Mouse (Mus musculus): ENCODE results near the gene Sh3gl3.

The Sh3gl3 gene

GRCm38 (mm10) chr7:82173540-82173939 lies at the start of gene Sh3gl3:
TSS of gene Sh3gl3 (plus strand) at chr7:82173840.
- WGBS, result 84% methylated on average over 3 of the region's 3 CpGs

DNA sequence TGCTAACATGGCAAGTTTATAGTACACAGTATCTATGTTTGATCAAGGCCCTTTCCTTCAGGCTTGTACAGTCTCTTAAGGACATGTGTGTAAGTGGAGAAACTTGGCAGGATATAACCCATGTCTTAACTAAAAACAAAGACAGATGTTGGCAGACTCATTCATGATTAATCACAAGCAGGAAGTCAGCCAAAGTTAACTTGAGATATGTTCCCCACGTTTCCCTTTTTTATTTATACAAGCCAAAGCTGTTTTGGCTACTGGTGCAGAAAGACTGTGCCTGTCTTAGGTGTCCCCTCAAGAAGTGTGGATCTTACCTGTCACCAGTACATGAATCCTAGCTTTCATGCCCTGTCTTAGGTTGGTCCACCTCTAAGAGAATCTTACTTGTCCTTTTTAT lies 35.4 kb upstream of the Sh3gl3 start:
- WGBS, result 25% methylated on average over 1 of the region's 1 CpGs

DNA sequence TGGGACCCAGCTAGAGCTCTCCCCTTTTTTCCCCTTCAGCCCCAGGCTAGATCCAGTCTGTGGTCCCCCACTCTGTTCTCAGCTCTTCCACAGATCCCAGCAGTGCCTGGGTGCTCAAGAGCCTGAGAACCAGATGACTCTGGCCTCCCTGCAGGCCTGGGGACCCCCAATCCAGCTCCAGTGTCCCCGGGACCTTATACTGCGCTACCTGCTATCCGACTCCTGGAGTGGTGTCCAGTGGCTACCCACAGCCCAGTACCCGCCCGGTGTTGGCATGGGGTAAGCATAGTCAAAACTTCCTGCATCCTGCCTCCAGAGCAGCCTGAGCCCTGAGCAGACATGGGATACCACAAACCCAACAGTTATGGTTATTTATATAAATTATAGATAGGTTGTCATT lies 26.5 kb upstream of the Sh3gl3 start:
- WGBS, result 94% methylated on average over 5 of the region's 5 CpGs

GRCm38 (mm10) chr7:82164681-82165080 lies 9.0 kb upstream of the Sh3gl3 start:
- WGBS, result 93% methylated on average over 14 of the region's 14 CpGs

DNA sequence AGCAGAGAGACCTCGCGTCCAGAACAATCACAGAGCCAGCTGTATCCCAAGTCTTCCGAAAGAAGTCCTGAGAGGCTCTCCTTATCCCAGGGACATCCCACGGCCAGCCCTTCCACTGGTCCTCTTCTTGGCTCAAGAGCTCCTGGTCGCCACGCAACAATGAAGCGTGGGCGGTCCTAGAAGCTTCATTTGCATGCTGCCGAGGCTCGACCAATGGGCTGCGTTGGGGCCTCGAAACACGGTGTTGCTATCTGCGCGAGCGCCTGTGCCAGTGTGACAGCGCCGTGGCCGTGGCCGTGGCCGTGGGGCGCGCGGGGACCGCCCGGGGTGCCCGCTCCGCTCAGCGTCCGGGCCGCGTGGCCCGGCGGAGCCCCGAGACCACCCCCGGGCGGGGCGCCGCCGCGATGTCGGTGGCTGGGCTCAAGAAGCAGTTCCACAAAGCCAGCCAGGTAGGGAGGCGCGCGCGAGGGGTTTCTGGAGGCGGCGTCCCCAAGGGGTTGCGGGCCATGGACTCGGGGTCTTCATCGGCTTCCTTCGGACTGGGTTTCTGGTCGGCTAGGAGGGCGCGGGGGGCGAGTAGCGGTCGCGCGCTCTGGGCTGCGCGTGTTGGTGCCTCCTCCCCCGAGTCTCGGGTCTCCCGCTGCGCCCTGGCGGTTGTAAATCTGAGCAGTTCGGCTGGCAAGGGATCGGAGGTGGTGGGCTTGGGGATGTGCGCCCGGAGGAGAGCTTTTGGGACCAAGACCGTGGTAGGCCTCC lies 1.1 kb downstream of the Sh3gl3 start:
- WGBS, result 1% methylated on average over 72 of the region's 72 CpGs

- WGBS, result 1% methylated on average over 16 of the region's 16 CpGs
Measured at GRCm38 (mm10) chr7:82175327-82175721, 1.7 kb downstream of the Sh3gl3 start.

DNA sequence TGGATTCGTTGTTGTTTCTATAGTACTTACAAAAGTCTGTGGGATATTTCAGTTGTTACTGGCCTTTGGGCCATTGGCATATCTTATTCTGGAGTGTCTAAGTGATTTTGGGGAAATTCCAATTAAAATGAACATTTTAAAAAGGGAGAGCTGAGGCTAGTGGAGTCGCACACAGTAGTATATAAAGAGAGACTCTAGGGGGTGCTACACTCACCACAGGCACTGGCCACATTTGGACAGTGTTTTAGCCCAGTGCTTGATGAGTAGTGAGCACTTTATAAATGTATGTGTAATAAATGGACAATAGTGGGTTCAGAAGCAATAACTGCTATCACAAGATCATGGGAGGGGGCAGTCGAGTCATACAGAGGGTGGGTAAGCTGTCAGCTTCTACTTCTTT lies 2.6 kb downstream of the Sh3gl3 start:
- WGBS, result 50% methylated on average over 3 of the region's 3 CpGs

DNA sequence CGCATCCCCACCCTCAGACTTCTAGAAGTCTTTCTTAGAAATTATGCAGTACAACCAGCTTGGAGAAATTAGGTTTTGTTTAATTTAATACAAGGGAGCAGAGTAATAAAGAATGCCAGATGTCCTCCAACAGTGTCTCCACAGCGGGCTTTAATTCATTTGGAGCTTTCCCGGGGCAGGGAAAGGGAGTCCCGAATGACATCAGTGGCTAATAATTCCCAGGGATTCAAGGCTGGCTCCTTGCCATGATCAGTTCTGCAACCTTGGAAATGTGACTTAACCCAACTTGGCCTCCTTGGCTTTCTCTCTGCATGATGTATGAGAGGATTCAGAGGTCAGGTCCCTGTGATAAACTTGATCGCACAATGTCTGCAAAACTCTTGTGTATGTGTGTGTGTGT lies 3.7 kb downstream of the Sh3gl3 start:
- 72% methylated on average over 5 of the region's 5 CpGs for WGBS

- 39% methylated on average over 5 of the region's 5 CpGs for WGBS
Measured at GRCm38 (mm10) chr7:82180919-82181318, 7.3 kb downstream of the Sh3gl3 start.

- 50% methylated on average over 2 of the region's 2 CpGs for WGBS
Measured at GRCm38 (mm10) chr7:82182781-82183180, 9.1 kb downstream of the Sh3gl3 start.

- 80% methylated on average over 11 of the region's 11 CpGs for WGBS
Measured at GRCm38 (mm10) chr7:82191604-82192003, 18.0 kb downstream of the Sh3gl3 start.

- 62% methylated on average over 4 of the region's 4 CpGs for WGBS
Measured at GRCm38 (mm10) chr7:82192512-82192911, 18.9 kb downstream of the Sh3gl3 start.

- 67% methylated on average over 7 of the region's 7 CpGs for WGBS
Measured at GRCm38 (mm10) chr7:82203111-82203510, 29.5 kb downstream of the Sh3gl3 start.

DNA sequence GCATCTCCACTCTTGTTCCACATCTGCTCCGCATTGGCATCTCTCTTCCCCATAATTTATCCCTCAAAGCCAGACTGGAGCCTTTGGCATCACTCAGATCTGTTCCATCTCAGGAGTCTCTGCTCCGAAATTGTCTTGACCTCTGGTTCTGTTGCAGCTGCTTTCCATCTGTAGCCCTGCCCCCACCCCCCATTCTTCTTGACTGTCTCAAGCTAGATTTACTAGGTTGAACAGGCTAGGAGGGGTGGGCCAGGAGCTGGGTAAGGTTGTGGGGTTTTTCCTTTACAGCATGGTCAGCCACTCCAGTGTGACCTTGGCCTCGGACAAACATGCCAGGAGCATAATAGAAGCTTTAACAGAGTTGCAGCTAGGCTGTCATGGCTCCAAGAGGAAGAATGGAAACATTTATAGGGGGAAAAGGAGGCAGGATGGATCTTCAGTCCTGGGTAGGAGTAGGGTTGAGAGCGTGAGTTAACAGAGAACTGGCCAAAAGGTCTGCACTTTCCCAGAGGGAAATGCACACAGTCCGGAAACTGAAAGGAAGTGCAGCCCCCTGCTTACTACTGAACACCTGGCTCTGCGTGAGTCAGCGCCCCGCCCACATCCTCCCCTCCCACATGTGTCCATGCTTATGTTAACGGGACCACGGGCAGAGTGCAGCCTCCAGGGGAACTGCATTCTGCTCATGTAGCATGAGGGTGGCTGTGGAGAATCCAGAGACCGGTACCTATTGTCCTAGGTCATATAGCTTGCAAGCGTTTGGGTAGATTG lies 30.6 kb downstream of the Sh3gl3 start:
- 48% methylated on average over 12 of the region's 12 CpGs for WGBS

DNA sequence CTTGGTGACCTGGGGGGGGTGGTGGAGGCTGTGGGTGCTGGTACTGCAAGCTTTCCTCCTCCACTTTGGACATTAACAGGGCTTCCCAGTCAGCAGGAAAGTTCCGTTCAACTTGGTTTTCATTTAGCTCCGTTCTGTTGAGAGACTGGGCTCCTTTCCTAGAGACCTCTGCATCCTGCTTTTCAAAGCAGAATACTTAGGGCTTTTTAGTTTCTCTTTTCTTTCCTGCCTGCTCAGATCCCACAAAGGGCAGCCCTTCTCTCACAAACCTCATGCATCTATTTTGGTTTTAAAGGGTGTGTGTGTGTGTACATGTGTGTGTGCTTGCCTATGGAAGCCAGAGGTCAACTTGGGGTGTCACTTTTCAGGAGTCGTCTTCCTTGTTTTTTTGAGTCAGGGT lies 31.3 kb downstream of the Sh3gl3 start:
- WGBS, result 51% methylated on average over 3 of the region's 3 CpGs

DNA sequence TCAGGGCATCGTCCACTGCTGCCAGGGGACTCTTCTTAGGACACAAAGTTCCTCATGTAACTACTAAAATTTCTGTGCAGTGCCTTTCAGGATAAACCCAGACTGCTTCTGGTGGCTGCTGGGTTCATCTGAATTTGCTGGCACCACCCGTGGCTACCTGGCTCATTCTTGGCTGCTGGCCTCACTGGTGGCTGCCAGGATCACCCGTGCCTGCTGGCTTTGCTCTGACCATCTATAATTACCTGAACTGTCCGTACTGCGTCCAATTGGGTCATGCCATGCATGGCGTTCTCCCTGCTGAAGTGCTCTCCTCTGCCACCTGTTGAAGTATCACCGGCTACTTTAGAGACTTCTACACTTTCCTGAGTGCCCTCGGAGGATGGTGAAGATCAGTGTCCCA lies 33.1 kb downstream of the Sh3gl3 start:
- WGBS, result 85% methylated on average over 8 of the region's 8 CpGs

- WGBS, result 68% methylated on average over 9 of the region's 9 CpGs
Measured at GRCm38 (mm10) chr7:82221380-82221933, 47.8 kb downstream of the Sh3gl3 start.

DNA sequence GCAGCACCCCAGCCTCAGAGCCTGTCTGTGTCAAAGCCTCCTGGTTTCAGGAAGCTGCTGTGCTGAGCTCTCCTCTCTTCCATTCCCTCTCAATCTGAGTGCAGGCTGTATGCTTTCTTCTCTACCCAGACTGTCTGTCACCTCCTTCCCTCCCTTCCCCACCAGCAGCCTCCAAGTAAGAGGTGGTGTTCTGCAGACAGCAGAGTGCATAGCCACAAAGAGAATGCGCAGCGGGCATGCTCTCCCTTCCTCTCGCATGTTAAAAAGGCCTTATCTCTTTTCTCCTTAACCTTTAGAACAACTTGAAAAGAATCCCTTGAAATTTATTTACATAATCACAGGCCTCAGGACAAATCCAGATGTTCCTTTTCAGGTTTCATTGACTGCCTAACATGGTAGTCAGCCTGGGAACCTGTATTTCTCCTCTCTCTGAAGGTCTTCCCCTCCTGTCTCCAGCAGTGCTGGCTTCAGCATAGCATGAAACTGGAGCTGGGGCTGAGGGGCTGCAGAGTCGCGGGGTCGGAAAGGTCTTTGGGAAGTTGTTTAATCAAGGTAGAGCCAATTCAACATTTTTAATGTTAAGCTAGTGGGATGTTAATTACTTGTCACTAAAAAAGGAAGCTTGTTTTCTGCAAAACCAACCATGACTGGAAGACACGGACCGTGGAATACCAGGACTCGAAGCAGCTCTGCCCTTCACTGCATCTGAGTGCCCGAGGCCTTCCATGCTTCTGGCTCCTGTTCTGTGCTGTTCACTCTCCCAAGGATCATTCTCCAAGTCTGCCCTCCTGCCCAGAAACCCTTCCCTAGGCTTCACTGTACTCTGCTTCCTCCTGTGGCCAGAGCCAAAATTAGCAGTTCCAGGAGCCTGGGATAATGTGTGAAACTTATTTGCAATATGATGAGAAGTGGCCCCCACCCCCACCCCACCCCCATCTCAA lies 50.5 kb downstream of the Sh3gl3 start:
- WGBS, result 56% methylated on average over 10 of the region's 10 CpGs

DNA sequence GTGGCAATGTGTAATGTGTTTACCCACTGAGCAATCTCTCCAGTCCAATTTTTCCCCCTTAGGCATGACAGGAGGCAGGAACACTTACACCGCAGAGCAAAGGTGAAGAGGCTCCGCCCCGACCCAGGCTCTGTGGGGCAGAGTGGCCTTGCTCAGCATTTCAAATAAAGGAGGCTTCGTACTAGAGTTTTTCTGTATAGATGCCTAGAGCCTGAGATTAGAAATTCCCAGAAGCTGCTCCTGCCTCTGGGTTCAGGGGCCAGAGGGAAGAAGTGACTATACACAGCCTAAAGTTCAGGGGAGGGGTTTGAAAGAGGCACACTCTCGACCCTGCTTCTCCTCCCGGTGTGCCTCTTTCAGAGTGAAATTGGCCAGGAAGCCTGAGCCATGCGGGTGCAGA lies 59.6 kb downstream of the Sh3gl3 start:
- WGBS, result 84% methylated on average over 7 of the region's 7 CpGs

DNA sequence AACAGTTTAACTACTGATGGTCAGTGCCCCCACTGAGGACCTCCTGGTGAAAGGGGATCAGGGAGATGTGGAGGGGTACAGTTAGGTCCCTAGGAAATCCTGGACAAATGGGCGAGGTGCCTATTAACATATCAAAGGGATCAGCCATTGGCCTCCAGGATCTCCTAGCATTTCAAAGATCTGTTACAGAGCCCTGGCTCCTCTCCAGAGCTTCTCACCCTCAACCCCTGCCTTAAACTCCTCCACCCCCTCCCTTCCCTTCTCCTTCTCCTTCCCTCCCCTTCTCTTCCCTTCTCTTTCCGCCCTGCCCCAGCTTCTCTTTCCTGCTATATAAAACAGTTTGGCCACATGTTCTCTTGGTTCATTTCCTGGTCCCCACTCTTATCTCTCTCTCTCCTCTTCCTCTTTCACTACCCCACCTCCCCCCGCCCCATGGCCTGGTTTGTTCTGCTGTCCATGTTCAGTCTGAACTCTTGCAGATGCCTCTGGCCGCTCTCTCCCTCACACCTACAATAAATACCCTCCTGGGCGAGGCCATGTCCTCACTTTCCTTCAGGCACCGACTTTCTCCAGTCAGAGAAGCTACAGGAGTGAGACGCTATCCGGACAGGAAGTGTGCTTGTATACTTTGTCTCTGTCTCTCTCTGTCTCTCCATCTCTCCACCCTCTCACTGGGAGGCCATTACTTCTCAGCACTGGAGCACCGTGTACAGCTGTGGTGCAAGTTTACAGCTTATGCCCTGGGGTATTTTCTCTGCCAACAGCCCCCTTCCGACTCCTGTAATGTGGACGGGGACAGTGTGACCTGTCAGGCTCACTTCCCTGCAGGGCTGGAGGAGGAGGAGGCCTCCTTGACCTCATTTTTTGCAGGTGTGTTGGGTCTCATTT lies 60.6 kb downstream of the Sh3gl3 start:
- 75% methylated on average over 11 of the region's 11 CpGs for WGBS

DNA sequence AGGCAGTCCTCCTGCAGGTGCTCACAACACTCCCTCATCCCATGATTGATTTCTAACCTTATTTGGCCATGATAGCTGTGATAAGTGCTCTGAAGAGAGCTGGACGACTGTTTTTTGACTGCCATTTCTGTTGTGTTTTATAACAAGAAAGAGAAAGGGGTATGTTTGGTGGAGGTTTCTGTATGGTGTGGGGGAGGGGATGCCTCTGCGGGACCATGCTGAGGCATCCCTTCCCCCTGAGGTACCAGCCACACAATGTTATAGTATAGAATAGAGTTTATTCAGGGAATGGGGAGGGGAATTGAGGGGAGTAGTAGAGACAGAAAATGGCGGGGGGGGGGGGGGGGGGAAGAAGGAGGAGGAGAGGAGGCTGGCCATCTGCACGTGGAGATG lies 61.3 kb downstream of the Sh3gl3 start:
- WGBS, result 39% methylated on average over 4 of the region's 4 CpGs

All from cerebral cortex, adult 2 months (tissue).